Mouse (Mus musculus) limb, embryonic 14.5 days (tissue): ENCODE data around the gene Gm49380. TPM values are rescaled to one million over a fixed set of nuclear protein-coding genes. Genes with fewer than 3 reads are reported as not detected.

ENCODE experiments used
- ATAC-seq: fragments of 200-750 bp; cut with Nextera tagmentation; 2 replicates; pipeline ENCODE4 v1.8.0; 2017; ENCODE audit warnings: low read depth, moderate number of reproducible peaks, moderate TSS enrichment; ENCODE audit not compliant: low FRiP score
- DNase-seq: peaks from one replicate; pipeline ENCODE4 v3.0.0-alpha.2; 2015; ENCODE audit warnings: low spot score
- H3K27ac ChIP-seq: fragments of 300-500 bp; sonication (generic); replicated peaks from 2 replicates; pipeline ENCODE4 v1.5.1; 2014; ENCODE audit warnings: low read depth, mild to moderate bottlenecking, low read length, moderate library complexity, mixed read lengths
- H3K27me3 ChIP-seq: fragments of 300-500 bp; sonication (generic); 2 replicates; pipeline ENCODE4 v1.6.1; 2014; ENCODE audit warnings: low read length, mixed read lengths; ENCODE audit not compliant: control insufficient read depth, insufficient read depth
- H3K36me3 ChIP-seq: fragments of 300-500 bp; sonication (generic); 2 replicates; pipeline ENCODE4 v1.6.1; 2014; ENCODE audit warnings: mild to moderate bottlenecking, low read length, moderate library complexity, mixed read lengths; ENCODE audit not compliant: control insufficient read depth, insufficient read depth
- H3K4me1 ChIP-seq: fragments of 300-500 bp; sonication (generic); 2 replicates; pipeline ENCODE4 v1.6.1; 2014; ENCODE audit warnings: antibody characterized with exemption, low read length, mixed read lengths; ENCODE audit not compliant: control insufficient read depth, insufficient read depth
- H3K4me2 ChIP-seq: fragments of 300-500 bp; sonication (generic); replicated peaks from 2 replicates; pipeline ENCODE4 v1.6.1; 2014; ENCODE audit warnings: low read depth, mild to moderate bottlenecking, low read length, moderate library complexity; ENCODE audit not compliant: severe bottlenecking
- H3K4me3 ChIP-seq: fragments of 300-500 bp; sonication (generic); replicated peaks from 2 replicates; pipeline ENCODE4 v1.5.1; 2014; ENCODE audit warnings: low read length
- H3K9ac ChIP-seq: fragments of 300-500 bp; sonication (generic); 2 replicates; pipeline ENCODE4 v1.6.1; 2014; ENCODE audit warnings: mild to moderate bottlenecking, low read depth, low read length, moderate library complexity; ENCODE audit not compliant: severe bottlenecking
- H3K9me3 ChIP-seq: fragments of 300-500 bp; sonication (generic); 2 replicates; pipeline ENCODE4 v1.6.1; 2016; ENCODE audit warnings: low read length; ENCODE audit not compliant: control insufficient read depth
- POLR2A ChIP-seq: fragments of 200-500 bp; IDR thresholded peaks from 2 replicates; pipeline ENCODE4 v1.8.0; 2012; ENCODE audit warnings: inconsistent platforms, mild to moderate bottlenecking, moderate library complexity, borderline replicate concordance; ENCODE audit not compliant: insufficient read depth, insufficient read length; ENCODE audit errors: extremely low read depth
- WGBS: fragments of 180-500 bp; shearing (Covaris S2); extraction: QIAGEN DNeasy Blood & Tissue Kit; methylation state at CpG from one replicate; pipeline ENCODE4 v1.1.7; 2014; 5-methylcytosine and 5-hydroxymethylcytosine counted together
- polyA plus RNA-seq, 2 experiments: library from polyadenylated mRNA; depleted of rRNA in 1 of 2; stranded (reverse) in 1 of 2; unstranded in 1 of 2; fragments of >200 nt; fragmentation: Nextera tagmentation in 1 of 2; extraction: Ambion mirVana in 1 of 2; gene quantifications; 2 replicates each; pipeline versions ENCODE4 v1.2.1 to v1.2.3; 2012 to 2014

The Gm49380 gene
- polyA plus RNA-seq, 2 experiments, result 0.23 to 0.49 TPM

DNA sequence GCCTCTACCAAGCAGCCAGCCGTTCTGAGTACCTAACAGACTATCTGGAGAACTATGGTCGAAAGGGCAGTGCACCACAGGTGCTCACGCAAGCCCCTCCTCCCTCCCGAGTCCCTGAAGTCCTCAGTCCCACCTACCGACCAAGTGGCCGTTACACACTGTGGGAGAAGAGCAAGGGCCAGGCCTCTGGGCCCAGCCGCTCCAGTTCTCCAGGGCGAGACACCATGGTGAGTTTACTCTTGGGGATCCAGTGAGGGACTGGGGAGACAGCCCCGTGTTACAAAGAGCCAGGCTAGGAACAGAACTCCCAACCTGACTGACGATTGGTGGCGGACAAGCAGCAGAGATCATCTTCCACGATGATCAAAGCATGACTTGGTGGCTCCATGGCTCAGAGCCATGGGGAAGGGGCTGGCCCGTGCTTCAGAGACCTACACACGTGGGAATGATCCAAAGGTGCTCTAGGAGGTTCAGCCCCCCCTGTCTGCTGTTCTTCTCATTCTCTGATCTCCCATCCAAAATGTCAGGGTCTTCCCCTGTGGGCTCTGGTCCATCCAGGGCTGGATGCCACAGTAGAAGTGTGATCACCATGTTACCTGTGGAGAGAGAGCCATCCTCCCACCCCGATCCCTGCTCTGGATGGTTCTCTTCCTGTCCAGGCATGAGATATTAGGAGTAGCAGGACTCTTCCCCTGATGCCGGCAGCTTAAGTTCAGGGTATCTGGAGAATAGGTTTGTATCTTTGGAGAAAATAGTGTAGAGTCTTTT, 37.1 kb downstream of the Gm49380 start:
- Histone ChIP-seq H3K27ac (no peak overlapping the region), H3K9me3 (no peaks in the 10 kb centered on the region), H3K36me3 (no peaks in the 10 kb centered on the region), H3K9ac (no peak overlapping the region), H3K27me3 (no peaks in the 10 kb centered on the region), H3K4me3 (no peak overlapping the region), H3K4me2 (no peak overlapping the region), H3K4me1 (peaks cover 14% of the 10 kb centered on the region)
- WGBS, result 69% methylated on average over 16 of the region's 16 CpGs
- no peak for DNase-seq
- TF ChIP-seq POLR2A, result no peak
- ATAC-seq, result no peak

DNA sequence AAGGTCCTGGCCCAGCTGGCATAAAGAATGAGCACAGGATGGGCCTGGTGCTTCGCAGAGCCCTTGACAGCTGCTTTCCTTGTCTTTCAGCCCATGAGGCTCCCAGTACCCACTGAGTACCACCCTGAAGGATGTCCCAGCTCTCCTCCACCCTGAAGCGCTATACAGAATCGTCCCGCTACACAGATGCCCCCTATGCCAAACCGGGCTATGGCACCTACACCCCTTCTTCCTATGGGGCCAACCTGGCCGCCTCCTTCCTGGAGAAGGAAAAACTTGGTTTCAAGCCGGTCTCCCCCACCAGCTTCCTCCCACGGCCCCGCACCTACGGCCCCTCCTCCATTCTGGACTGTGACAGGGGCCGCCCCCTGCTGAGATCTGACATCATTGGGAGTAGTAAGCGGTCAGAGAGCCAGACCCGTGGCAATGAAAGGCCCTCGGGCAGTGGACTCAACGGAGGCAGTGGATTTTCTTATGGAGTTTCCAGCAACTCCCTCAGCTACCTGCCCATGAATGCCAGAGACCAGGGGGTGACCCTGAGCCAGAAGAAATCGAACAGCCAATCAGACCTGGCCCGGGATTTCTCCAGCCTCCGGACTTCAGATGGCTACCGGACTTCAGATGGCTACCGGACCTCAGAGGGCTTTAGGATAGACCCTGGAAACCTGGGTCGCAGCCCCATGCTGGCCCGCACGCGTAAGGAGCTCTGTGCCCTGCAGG, 37.9 kb downstream of the Gm49380 start:
- no peak overlapping the region for H3K4me3 ChIP-seq
- H3K9me3 ChIP-seq, result no peaks in the 10 kb centered on the region
- DNase-seq (no peak), ATAC-seq (no peak)
- H3K27ac ChIP-seq, result no peak overlapping the region
- 71% methylated on average over 24 of the region's 24 CpGs for WGBS
- no peak overlapping the region for H3K9ac ChIP-seq
- no peaks in the 10 kb centered on the region for H3K36me3 ChIP-seq
- H3K4me2 ChIP-seq, result no peak overlapping the region
- H3K4me1 ChIP-seq, result peaks cover 17% of the 10 kb centered on the region
- no peaks in the 10 kb centered on the region for H3K27me3 ChIP-seq
- TF ChIP-seq POLR2A, result no peak

DNA sequence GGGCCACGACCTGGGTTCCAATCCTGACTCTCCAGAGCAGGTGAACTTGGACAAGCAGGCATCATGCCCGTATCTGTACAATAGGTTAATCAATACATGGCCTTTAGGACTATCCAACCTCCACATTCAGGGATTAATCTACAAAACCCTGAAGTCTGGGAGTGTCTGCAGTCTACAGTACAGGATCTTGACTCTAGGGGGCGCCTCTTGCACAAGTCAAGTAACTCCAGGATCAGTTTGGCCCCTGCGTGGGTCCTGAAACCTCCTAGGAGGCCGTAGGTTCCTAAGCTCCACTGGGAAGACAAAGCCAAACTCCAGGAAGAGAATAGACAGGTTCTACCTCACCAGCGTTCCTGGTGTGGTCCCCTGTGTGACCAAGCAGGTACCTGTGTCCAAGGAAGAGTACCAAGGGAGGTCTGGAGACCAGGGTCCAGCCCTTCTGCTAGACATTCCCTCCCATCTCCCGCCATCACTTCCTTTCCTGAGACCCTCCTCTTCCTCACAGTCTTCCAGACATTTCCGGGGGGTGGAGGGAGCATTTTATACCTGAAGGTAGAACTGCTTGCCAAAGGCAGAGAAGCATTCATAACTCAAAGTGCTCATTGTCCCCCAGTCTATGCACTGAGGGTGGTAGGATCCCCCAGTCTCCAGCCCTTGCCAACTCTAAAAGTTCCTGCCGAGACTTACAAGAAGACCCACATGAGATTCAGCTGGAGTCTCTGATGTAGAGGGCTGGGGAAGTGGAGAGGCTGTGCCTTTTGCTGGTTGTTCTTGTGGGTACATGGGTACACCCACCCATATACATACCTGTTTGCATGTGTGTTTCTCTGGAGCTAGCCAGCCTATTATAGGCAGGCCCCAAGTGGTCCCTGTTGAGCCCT, 38.7 kb downstream of the Gm49380 start:
- H3K27me3 ChIP-seq, result no peaks in the 10 kb centered on the region
- no peak overlapping the region for H3K9ac ChIP-seq
- no peak for TF ChIP-seq POLR2A
- H3K4me1 ChIP-seq, result peaks cover 15% of the 10 kb centered on the region
- no peaks in the 10 kb centered on the region for H3K9me3 ChIP-seq
- ATAC-seq (no peak), DNase-seq (no peak)
- no peak overlapping the region for H3K4me2 ChIP-seq
- H3K27ac ChIP-seq, result no peak overlapping the region
- no peak overlapping the region for H3K4me3 ChIP-seq
- H3K36me3 ChIP-seq, result no peaks in the 10 kb centered on the region
- WGBS, result 63% methylated on average over 9 of the region's 9 CpGs

DNA sequence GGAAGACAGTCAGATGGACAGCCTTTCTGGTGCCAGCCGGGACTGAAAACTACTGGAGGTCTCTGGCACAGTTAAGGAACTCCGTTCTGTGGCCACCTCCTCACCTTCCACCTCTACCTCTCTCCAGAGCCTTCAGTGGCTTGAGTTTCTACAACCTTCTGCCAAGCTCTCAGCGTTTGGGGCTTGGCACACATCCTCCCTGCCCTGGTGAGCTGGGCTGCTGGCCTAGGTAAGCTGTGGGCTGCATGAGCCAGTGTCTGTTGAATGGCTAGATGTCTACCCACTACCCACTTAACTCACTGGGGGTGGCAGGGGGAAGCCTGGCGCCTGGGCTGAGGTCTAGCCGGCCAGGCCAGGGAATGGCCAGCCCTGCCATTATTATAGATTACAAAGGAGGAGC, 40.2 kb downstream of the Gm49380 start:
- H3K4me3 ChIP-seq, result no peak overlapping the region
- H3K9me3 ChIP-seq, result no peaks in the 10 kb centered on the region
- H3K27ac ChIP-seq, result no peak overlapping the region
- no peak overlapping the region for H3K9ac ChIP-seq
- WGBS, result 69% methylated on average over 5 of the region's 5 CpGs
- DNase-seq (no peak), ATAC-seq (no peak)
- H3K4me2 ChIP-seq, result no peak overlapping the region
- TF ChIP-seq POLR2A, result no peak
- H3K4me1 ChIP-seq, result peaks cover 9% of the 10 kb centered on the region
- H3K36me3 ChIP-seq, result no peaks in the 10 kb centered on the region
- no peaks in the 10 kb centered on the region for H3K27me3 ChIP-seq

DNA sequence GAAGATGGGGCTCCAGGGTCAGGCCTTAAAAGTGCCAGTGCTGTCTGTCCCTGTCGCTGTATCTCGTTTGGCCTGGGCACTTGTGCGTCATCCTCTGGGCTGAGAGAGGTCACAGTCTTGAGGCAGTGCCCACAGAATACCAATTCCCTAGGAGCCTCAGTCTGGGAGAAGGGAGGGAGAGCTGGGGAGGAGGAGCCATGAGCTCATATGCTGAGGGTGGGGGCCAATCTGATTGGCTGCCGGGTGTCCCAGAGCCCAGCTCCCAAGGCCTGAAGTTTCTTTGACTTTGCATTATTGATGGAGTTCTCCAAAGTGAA, 40.7 kb downstream of the Gm49380 start:
- H3K4me1 ChIP-seq, result peaks cover 10% of the 10 kb centered on the region
- H3K4me3 ChIP-seq, result no peak overlapping the region
- WGBS, result 35% methylated on average over 4 of the region's 4 CpGs
- ATAC-seq, result no peak
- H3K9me3 ChIP-seq, result no peaks in the 10 kb centered on the region
- no peak for TF ChIP-seq POLR2A
- no peaks in the 10 kb centered on the region for H3K27me3 ChIP-seq
- no peak overlapping the region for H3K27ac ChIP-seq
- no peaks in the 10 kb centered on the region for H3K36me3 ChIP-seq
- no peak for DNase-seq
- no peak overlapping the region for H3K4me2 ChIP-seq
- no peak overlapping the region for H3K9ac ChIP-seq
